Mouse (Mus musculus) hindbrain, postnatal 0 days (tissue): ENCODE data around the gene Clec16a. TPM values are rescaled to one million over a fixed set of nuclear protein-coding genes. Genes with fewer than 3 reads are reported as not detected.

Source experiments
- ATAC-seq: fragments of 200-750 bp; cut with Nextera tagmentation; 2 replicates; pipeline ENCODE4 v1.8.0; 2017; ENCODE audit warnings: mild to moderate bottlenecking, moderate TSS enrichment, moderate library complexity
- DNase-seq: peaks from one replicate; pipeline ENCODE4 v3.0.0-alpha.2; 2015; ENCODE audit warnings: low spot score
- H3K27ac ChIP-seq: fragments of 300-500 bp; sonication (generic); 2 replicates; pipeline ENCODE4 v1.5.1; 2014; ENCODE audit warnings: mild to moderate bottlenecking
- H3K27me3 ChIP-seq: fragments of 300-500 bp; sonication (generic); 2 replicates; pipeline ENCODE4 v1.6.1; 2014; ENCODE audit warnings: low read length, mixed read lengths; ENCODE audit not compliant: insufficient read depth
- H3K36me3 ChIP-seq: fragments of 300-500 bp; sonication (generic); 2 replicates; pipeline ENCODE4 v1.6.1; 2014; ENCODE audit warnings: low read length, mixed read lengths; ENCODE audit not compliant: insufficient read depth
- H3K4me1 ChIP-seq: fragments of 300-500 bp; sonication (generic); 2 replicates; pipeline ENCODE4 v1.6.1; 2014; ENCODE audit warnings: antibody characterized with exemption, low read length, mixed read lengths; ENCODE audit not compliant: insufficient read depth
- H3K4me2 ChIP-seq: fragments of 300-500 bp; sonication (generic); 2 replicates; pipeline ENCODE4 v1.6.1; 2014; ENCODE audit warnings: low read depth, mild to moderate bottlenecking, low read length, moderate library complexity, mixed read lengths
- H3K4me3 ChIP-seq: fragments of 300-500 bp; sonication (generic); 2 replicates; pipeline ENCODE4 v1.5.1; 2014; ENCODE audit warnings: low read length
- H3K9ac ChIP-seq: fragments of 300-500 bp; sonication (generic); replicated peaks from 2 replicates; pipeline ENCODE4 v1.6.1; 2014; ENCODE audit warnings: mild to moderate bottlenecking, low read length, moderate library complexity, mixed read lengths
- H3K9me3 ChIP-seq: fragments of 300-500 bp; sonication (generic); 2 replicates; pipeline ENCODE4 v1.6.1; 2016; ENCODE audit warnings: low read length, mixed read lengths
- CTCF ChIP-seq: IDR thresholded peaks from 2 replicates; pipeline ENCODE4 v1.5.1; 2016; ENCODE audit warnings: antibody characterized with exemption, control low read depth, low read depth
- WGBS: fragments of 180-500 bp; shearing (Covaris S2); extraction: QIAGEN DNeasy Blood & Tissue Kit; methylation state at CpG from one replicate; pipeline ENCODE4 v1.1.7; 2014; 5-methylcytosine and 5-hydroxymethylcytosine counted together
- polyA plus RNA-seq: library from polyadenylated mRNA; unstranded; fragments of >200 nt; fragmentation: Nextera tagmentation; extraction: Ambion mirVana; gene quantifications from 2 replicates; pipeline ENCODE4 v1.2.1, GENCODE M21; 2015
- total RNA-seq: library from RNA; depleted of rRNA; stranded (reverse); fragments of >200 nt; gene quantifications from 2 replicates; pipeline ENCODE4 v1.2.3, GENCODE M21; 2014

Clec16a gene
- total and polyA plus RNA-seq, 2 experiments from 2014 or later: 62.5 to 67.8 TPM

DNA sequence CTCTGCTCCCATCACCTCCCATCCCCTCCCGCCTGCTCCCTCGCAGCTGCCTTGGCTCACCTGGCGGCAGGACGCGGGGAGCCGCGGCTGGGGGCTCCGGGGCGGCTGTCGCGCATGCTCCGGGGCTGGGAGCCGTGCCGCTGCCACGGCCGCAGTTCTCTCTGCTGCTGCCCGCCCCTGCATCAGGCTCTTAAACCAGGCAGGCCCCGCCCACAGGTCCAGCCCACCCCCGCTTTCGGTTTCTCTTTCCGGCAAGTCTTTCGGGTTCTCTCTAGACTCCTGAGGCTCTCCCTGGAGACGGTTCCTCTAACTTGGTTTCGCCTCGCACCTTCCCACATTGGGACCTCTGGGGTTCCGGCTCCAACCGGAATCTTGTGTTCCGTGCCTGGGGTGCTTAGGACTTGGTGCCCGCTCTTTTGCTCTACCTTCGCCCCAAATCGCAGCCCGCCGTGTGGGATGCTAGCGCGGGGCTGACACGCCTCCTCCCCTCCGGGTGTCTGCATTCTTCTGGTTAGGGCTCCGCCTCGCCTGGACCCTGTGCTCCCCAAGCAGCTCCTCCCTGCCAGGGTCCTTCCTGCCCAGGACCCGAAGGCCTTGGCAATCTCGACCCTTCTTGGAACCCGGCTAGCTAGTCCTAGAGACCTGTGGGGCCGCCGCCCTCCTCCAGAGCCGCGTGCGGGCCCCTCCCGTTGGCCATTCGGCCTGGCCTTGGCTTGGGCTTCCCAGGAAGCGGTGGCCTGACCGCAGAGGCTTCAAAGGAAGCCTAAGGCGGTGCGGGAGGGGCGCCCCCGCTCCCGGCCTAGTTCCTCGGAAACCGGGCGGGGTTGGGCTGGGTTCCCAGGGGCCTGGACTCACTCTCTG, 240.5 kb downstream of the Clec16a start, which contains the start of gene Socs1:
Gene Socs1 (minus strand): TSS at position 166 of the 861 bp plus-strand sequence.
- ATAC-seq: peak; percentile 88
- Histone ChIP-seq H3K9me3 (no peaks in the 10 kb centered on the region), H3K36me3 (no peaks in the 10 kb centered on the region), H3K27me3 (no peaks in the 10 kb centered on the region), H3K4me2 (peak within 1 kb of the TSS; percentile 99), H3K9ac (peak within 1 kb of the TSS; percentile 80), H3K4me3 (peak within 1 kb of the TSS; percentile 74), H3K4me1 (peaks cover 7% of the 10 kb centered on the region), H3K27ac (peak within 1 kb of the TSS; percentile 90)
- no peak for TF ChIP-seq CTCF
- WGBS: under 1% methylated on average over 59 of the region's 59 CpGs
- DNase-seq: peak; percentile 90

DNA sequence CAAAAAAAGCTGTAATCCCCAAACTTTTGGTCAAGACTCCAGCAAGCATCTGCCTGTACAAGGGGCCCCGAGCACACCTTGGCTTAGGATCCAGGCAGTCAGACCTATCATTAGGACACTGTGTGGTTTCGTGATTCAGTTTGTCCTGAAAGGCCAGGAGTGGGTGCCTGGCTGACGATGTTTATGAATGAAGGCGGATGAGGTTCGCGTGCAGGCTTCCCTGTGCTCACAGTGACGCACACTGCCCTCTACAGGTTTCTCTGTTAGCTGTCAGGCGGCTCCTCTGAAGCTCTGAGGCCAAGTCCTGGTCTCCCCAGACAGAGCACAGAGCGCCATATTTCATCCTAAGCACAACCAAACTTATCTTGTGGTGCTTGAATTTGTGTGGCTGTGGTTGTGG, 241.1 kb downstream of the Clec16a start:
- Histone ChIP-seq H3K9me3 (no peaks in the 10 kb centered on the region), H3K9ac (peak overlapping the region; percentile 80), H3K36me3 (no peaks in the 10 kb centered on the region), H3K4me2 (peak overlapping the region; percentile 99), H3K4me1 (peaks cover 7% of the 10 kb centered on the region), H3K4me3 (peak overlapping the region; percentile 74), H3K27ac (peak overlapping the region; percentile 90), H3K27me3 (no peaks in the 10 kb centered on the region)
- ATAC-seq: peak; percentile 48
- DNase-seq: peak; percentile 95
- TF ChIP-seq CTCF: peak; percentile 90
- WGBS: 1% methylated on average over 9 of the region's 9 CpGs

DNA sequence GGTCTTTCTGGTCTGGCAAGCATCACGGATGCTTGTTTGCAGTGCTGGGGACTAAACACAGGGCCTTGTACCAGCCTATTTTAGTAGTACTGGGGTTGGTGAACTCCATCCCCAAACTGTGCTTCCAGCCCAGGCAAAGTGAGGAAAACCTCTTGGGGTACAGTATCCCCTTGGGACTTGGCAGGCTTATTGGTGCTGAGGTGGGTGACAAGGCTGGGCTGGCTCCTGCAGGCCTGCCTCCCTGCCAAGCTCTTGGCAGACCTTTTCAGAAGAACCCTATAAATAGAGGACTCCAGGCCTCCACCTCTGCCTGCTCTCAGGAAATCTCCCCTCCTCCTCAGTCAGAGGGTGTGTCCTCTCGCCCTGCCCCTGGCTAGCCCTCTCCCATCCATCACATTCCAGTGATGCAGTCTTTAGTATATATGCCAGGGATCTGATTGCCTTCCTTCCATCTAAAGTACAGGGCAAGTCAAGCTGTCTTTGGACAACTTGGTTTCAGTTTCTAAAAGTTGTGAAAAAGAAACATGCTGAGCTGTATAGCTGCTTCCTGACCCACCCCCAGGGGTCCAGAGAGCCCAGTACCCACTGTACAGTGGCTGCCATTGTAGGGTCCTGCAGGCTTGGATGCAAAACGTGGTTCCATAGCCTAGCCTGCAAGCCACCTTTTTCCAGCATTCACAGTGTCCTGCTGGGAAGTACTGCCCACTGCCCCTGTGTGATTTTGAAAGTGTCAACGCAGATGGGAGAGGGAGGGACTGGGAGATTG, 241.8 kb downstream of the Clec16a start:
- no peak overlapping the region for H3K9ac ChIP-seq
- no peak overlapping the region for H3K4me2 ChIP-seq
- H3K4me1 ChIP-seq: peaks cover 7% of the 10 kb centered on the region
- no peak for DNase-seq
- H3K27ac ChIP-seq: no peak overlapping the region
- H3K36me3 ChIP-seq: no peaks in the 10 kb centered on the region
- no peak for ATAC-seq
- TF ChIP-seq CTCF: no peak
- 55% methylated on average over 4 of the region's 4 CpGs for WGBS
- H3K9me3 ChIP-seq: no peaks in the 10 kb centered on the region
- H3K27me3 ChIP-seq: no peaks in the 10 kb centered on the region
- no peak overlapping the region for H3K4me3 ChIP-seq

DNA sequence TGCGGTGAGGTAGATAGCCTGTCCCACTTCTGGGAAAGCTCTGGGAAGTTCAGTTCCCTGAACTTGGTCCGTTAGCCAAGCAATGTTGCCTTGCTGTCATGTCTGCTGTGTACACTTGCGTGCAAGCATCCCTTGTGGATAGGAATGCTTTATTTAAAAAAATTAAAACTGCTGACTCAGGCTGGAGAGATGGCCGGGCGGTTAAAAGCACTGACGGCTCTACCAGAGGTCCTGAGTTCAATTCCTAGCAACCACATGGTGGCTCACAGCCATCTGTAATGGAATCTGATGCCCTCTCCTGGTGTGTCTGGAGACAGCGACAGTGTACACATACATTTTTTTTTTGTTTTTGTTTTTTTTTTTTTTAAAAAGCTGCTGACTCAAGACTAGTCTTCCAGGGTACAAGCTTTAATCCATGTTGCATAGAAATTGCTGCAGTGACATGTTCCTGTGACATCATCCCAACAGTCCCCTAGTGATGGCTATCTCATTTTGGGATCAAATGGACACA, 242.5 kb downstream of the Clec16a start:
- H3K4me1 ChIP-seq: peaks cover 7% of the 10 kb centered on the region
- no peaks in the 10 kb centered on the region for H3K9me3 ChIP-seq
- no peak overlapping the region for H3K4me2 ChIP-seq
- 0 out of 2 replicates have a peak, but pooled peaks have one; percentile 22 for TF ChIP-seq CTCF
- H3K27ac ChIP-seq: no peak overlapping the region
- no peak overlapping the region for H3K4me3 ChIP-seq
- no peaks in the 10 kb centered on the region for H3K36me3 ChIP-seq
- no peak overlapping the region for H3K9ac ChIP-seq
- ATAC-seq (no peak), DNase-seq (no peak)
- H3K27me3 ChIP-seq: no peaks in the 10 kb centered on the region
- WGBS: 76% methylated on average over 7 of the region's 7 CpGs

DNA sequence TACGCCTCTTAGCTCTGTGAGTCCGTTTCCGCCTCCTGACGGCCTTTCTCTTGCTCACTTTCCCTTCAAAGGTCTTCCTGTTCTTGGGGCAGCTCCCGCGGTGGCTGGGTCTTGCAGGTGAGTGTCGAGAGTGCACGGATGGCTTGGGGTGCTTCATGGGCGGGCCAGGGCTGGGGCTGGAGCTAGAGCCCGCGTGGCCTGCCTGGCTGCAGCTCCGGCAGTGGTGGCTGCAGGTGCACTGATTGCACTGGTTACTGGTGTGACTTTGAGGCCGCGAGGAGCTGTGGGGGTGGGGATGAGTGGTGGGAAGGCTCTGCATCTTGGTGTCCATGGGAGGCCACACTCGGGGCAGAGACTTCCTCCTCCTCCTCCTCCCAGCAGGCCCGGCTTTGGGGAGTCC, 243.1 kb downstream of the Clec16a start, which contains the start of gene Tnp2:
Gene Tnp2 (minus strand): TSS at position 390 of the 400 bp plus-strand sequence.
- H3K27me3 ChIP-seq: no peaks in the 10 kb centered on the region
- H3K4me3 ChIP-seq: no peak within 1 kb of the TSS
- DNase-seq (no peak), ATAC-seq (no peak)
- no peaks in the 10 kb centered on the region for H3K36me3 ChIP-seq
- peaks cover 7% of the 10 kb centered on the region for H3K4me1 ChIP-seq
- no peak within 1 kb of the TSS for H3K4me2 ChIP-seq
- 53% methylated on average over 16 of the region's 16 CpGs for WGBS
- no peak within 1 kb of the TSS for H3K27ac ChIP-seq
- no peaks in the 10 kb centered on the region for H3K9me3 ChIP-seq
- H3K9ac ChIP-seq: no peak within 1 kb of the TSS
- TF ChIP-seq CTCF: no peak

DNA sequence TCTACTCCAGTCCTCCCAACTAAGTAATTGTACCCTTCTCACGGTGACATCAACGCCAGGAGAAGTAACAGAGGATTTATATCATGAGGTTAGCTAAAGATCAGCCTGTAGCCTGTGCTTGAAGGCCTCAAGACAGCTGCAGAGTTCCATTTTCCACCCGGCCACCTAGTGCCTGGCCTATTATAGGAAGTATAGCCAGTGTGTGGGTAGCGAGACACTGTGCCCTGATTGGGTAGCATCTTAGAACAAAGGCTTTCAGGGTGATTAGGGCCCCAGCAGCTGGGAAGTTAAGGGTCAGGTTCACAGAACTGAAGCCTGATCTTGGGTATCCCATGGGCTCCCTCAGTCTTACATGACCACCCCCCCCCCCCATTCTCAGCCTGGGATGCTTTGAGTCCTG, 243.7 kb downstream of the Clec16a start:
- Histone ChIP-seq H3K9me3 (no peaks in the 10 kb centered on the region), H3K4me2 (no peak overlapping the region), H3K4me3 (no peak overlapping the region), H3K9ac (no peak overlapping the region), H3K27me3 (no peaks in the 10 kb centered on the region), H3K27ac (no peak overlapping the region), H3K36me3 (no peaks in the 10 kb centered on the region), H3K4me1 (peaks cover 6% of the 10 kb centered on the region)
- DNase-seq (no peak), ATAC-seq (no peak)
- no peak for TF ChIP-seq CTCF
- 60% methylated on average over 4 of the region's 4 CpGs for WGBS
